9 mouse cellular contexts compared by ENCODE assay signal in genomic region chr15:83998115-83998514, GRCm38 (mm10).
DNase-seq lines count a peak whose midpoint lies in the region; ATAC-seq lines count a peak whose summit lies in the region.
"Had no signal": no experiment of that assay in that cellular context is flagged by ENCODE, and none has a peak within 500 bp of the region (broad histone marks: within the 10 kb centered on the region; RNA-seq: fewer than 3 reads in every experiment).

No protein-coding gene starts in this region.

- peaks cover under 1% of the 10 kb centered on the region for H3K9me3 ChIP-seq in embryonic facial prominence, embryonic 13.5 days
- H3K9me3 ChIP-seq in neural tube, embryonic 12.5 days: no peaks in the 10 kb centered on the region

- WGBS in embryonic facial prominence, embryonic 13.5 days: 6% methylated on average over 19 of the region's 19 CpGs
- 8% methylated on average over 19 of the region's 19 CpGs for WGBS in neural tube, embryonic 12.5 days

- ATAC-seq in cerebellum, adult (ENCODE audit: insufficient number of reproducible peaks, low FRiP score, low TSS enrichment): peak; percentile 56
- no peak for ATAC-seq in embryonic facial prominence, embryonic 13.5 days (ENCODE audit: insufficient number of reproducible peaks, insufficient read depth, low FRiP score, low TSS enrichment, low read depth)
- no peak for ATAC-seq in neural tube, embryonic 12.5 days (ENCODE audit: low FRiP score, low read depth)
- ATAC-seq in megakaryocyte-erythroid progenitor cell, adult 5-6 weeks (replicated peaks; ENCODE audit: low FRiP score, low TSS enrichment, poor library complexity, severe bottlenecking): no peak

- no peak overlapping the region for H3K27ac ChIP-seq in embryonic facial prominence, embryonic 13.5 days
- H3K27ac ChIP-seq in neural tube, embryonic 12.5 days: no peak overlapping the region
- H3K27ac ChIP-seq: liver, embryonic 14.5 days had no signal

- H3K9ac ChIP-seq in embryonic facial prominence, embryonic 13.5 days: no peak overlapping the region
- H3K9ac ChIP-seq in neural tube, embryonic 12.5 days: 0 out of 2 replicates have a peak overlapping the region, but pooled peaks have one; percentile 29
- H3K9ac ChIP-seq: liver, embryonic 14.5 days had no signal

- intact Hi-C loops in heart, postnatal 14 days (cut with DNase I): no loop called here
- intact Hi-C loops in left cerebral cortex, postnatal 25 days (cut with DNase I): loop anchor here (5.0 kb wide), 2 partner anchors 41 to 141 kb away; no protein-coding TSS in a partner anchor

- peaks cover 38% of the 10 kb centered on the region for H3K27me3 ChIP-seq in embryonic facial prominence, embryonic 13.5 days
- no peaks in the 10 kb centered on the region; the same call in 1 of the 2 replicates for H3K27me3 ChIP-seq in neural tube, embryonic 12.5 days (replicated peaks)

- peaks cover 12% of the 10 kb centered on the region for H3K4me1 ChIP-seq in embryonic facial prominence, embryonic 13.5 days
- H3K4me1 ChIP-seq in neural tube, embryonic 12.5 days: peaks cover 9% of the 10 kb centered on the region; the same call in 1 of the 2 replicates

- H3K36me3 ChIP-seq in embryonic facial prominence, embryonic 13.5 days: no peaks in the 10 kb centered on the region
- H3K36me3 ChIP-seq in neural tube, embryonic 12.5 days: no peaks in the 10 kb centered on the region

- peak overlapping the region; percentile 12; the same call in 1 of the 2 replicates for H3K4me3 ChIP-seq in embryonic facial prominence, embryonic 13.5 days
- H3K4me3 ChIP-seq in neural tube, embryonic 12.5 days: peak overlapping the region; percentile 14; the same call in 1 of the 2 replicates

- H3K4me2 ChIP-seq in embryonic facial prominence, embryonic 13.5 days: peak overlapping the region; percentile 49
- H3K4me2 ChIP-seq in neural tube, embryonic 12.5 days (replicated peaks): peak overlapping the region; percentile 47

- no peak for DNase-seq in cerebellum, postnatal 4 days (ENCODE audit: low spot score in 2 of 2)
- DNase-seq in heart, postnatal 14 days: peak; percentile 21 to 22
- DNase-seq in left cerebral cortex, postnatal 25 days (ENCODE audit: low spot score in 2 of 2): peak; percentile 74 to 87
- DNase-seq in thymus, postnatal 0 days (ENCODE audit: low spot score): no peak

Comparison
In these comparisons a context has a peak if more than half of its experiments do, and no peak if none do; other contexts are left out.
1. DNase-seq: peak in heart, postnatal 14 days (2 of 2) and left cerebral cortex, postnatal 25 days (2 of 2); none in cerebellum, postnatal 4 days (0 of 2) and thymus, postnatal 0 days (single experiment).